Mouse (Mus musculus): Measurements from ENCODE around the gene Emd.
"Not testable (repeated sequence)": the region's sequence is repeated elsewhere in the genome, so short reads cannot be mapped to it uniquely, and the experiment has no call there.

Gene Emd

GRCm38 (mm10) chrX:74254153-74254887 lies at the start of gene Emd:
Gene Emd, plus strand, starts transcription at chrX:74254687.
- DNase-seq (ENCODE audit: low read depth, low spot score), result peak; percentile 61

DNA sequence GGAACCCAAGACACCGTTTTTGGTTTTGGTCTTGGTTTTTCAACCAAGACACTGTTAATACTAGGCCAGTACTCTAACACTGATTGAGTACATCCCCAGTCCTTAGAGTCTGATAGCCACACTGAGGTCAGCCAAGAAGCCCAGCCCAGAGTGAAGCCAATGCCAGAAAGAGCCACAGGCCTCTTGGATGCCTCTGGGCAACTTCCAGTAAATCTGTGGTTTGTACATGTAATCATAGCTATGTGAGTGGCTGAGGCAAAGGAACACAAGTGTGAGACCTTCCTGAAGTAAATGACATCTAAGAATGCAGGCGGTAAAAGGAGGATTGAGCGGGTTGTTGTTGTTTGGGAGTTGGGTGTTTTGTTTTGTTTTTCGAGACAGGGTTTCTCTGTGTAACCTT lies 36.0 kb upstream of the Emd start:
- no peak for DNase-seq (ENCODE audit: low read depth, low spot score)

GRCm38 (mm10) chrX:74219449-74219848 lies 35.0 kb upstream of the Emd start:
- DNase-seq (ENCODE audit: low read depth, low spot score), result no peak

DNA sequence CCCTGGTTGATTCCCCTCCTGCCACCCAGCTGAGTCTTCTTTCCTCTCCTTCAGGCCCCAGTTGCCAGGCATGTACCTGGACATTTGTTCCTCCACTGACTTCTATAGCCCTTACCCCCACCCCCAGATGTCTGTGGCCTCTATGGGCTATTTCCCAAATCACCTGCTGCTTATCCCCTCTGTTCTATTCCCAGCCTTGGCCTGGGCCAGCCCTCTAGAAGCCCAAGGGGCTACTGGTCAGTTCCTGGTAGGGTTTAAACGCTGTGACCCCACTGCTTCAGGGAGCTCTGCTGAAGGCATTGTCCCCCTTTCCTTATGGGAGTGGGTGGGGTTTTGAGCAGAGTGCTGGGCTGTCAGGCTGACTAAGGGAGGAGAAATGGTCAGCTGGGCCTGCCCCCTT lies 34.4 kb upstream of the Emd start:
- DNase-seq (ENCODE audit: low read depth, low spot score), result not testable (repeated sequence)

DNA sequence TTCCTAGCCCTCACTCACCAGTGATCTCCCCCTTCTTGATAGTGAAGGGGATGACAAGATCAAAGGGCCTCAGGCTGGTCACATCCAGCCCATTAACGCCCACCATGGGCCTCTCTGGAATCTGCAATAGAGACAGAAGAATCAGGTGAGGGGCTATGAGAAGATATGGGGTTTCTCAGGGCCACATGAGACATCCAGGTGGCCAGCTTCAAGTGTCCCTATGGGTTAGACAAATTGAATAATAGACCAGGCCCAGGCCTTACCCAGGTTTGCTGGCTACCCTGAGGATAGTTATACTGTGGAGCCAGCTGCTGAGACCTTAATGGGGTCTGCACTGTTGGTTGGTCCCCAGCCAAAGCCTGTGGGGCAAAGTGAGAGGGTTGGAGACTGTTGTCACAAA lies 24.4 kb upstream of the Emd start:
- DNase-seq (ENCODE audit: low read depth, low spot score), result no peak

DNA sequence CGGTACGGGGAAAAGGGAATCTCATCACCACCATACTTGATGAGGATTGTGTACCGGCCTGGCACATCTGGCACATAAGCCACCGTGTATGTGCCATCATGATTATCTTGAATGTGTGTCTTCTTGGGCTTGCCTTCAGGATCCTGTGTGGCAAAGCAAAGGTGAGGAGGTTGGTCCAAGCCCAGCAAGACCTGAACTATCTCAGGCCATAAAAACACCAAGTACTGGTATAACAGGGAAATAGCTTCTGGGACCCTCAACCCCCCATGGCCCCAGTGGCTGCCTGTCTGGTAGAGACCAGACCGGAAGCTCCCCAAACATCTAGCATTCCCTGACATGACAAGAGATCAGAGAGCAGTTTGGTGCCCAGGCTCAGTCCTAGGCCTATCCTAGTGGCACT lies 21.3 kb upstream of the Emd start:
- DNase-seq (ENCODE audit: low read depth, low spot score), result no peak

- no peak for DNase-seq (ENCODE audit: low read depth, low spot score)
Observed at GRCm38 (mm10) chrX:74240332-74240731, 14.2 kb upstream of the Emd start.

DNA sequence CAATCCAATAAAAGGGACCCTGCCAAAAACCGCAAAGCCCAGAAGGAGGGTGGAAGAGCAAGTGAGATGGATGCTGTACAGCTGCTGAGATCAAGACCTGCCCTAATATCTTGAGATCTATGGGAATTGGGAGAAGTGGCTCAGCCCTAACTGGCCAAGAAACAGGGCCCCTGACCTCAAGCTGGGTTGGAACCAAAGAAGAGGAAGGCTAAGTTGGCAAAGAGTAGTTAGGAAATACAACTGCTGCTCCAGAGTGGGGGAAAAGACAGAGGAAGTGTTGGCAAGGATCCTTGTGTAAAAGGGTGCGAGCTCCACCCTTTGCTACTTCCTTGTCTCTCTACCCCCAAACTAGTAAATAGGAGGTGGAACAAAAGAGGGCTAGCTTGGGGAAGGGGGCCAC lies 11.1 kb upstream of the Emd start:
- DNase-seq (ENCODE audit: low read depth, low spot score), result no peak

DNA sequence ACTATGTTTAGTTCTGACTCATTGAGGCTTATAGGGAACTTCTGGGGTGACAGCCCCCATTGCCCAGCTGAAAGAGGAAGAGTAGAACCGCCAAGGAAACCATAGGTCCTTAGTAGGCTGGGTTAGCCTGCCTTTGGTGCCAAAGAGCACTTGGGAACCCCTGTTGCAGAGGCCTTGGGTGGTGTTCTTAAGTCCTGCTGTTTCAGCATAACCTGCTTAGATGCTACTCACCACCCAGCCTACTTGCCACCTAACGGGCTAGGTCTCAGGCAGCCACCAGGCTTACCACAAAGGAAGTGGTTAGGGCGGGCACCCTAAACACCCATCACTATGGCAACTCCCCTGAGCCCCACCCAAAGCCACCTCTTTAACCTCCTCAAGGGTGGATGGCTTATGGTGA lies 10.7 kb upstream of the Emd start:
- no peak for DNase-seq (ENCODE audit: low read depth, low spot score)

DNA sequence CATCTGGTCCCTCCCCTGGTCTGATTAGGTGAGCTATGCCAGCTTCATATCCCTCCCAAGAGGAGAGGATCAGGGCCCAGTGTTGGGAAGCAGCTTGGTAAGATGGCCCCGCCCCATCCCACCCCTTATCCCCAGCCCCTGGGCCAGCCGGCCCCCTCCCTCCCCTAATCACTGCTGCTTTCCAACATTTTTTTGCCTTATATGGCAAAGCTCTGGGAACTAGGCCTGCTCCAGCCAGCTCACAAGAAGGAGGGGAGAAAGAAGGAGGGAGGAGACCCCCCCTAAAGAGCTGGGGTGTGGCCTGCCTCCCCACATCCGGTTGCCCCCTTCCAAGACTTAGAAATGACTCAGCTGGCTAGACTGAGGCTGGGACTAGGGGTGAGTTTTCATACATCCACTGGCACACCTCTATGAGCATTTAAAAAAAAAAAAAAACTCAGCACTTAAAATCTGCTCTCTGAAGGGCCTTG lies 9.8 kb upstream of the Emd start:
- no peak for DNase-seq (ENCODE audit: low read depth, low spot score)

DNA sequence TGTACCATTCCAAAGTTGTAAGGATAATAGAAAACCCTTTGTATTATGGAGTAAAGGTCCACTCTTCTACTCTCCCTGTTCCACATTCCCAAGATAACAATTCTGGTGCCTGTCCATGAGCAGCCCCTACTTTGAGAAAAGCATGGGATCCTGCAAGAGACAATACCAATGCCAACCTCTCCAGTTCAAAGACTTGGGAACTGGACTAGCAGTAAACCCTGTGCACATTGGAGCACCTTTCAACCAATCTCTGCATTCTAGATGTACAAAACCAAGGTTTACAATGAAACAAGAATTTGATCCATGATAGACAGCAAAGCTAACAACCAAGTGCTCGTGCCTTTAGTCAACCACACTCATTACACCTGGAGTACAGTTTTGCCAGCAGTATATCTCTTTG lies 9.4 kb upstream of the Emd start:
- DNase-seq (ENCODE audit: low read depth, low spot score), result no peak

GRCm38 (mm10) chrX:74245687-74246086 lies 8.8 kb upstream of the Emd start:
- DNase-seq (ENCODE audit: low read depth, low spot score), result no peak

DNA sequence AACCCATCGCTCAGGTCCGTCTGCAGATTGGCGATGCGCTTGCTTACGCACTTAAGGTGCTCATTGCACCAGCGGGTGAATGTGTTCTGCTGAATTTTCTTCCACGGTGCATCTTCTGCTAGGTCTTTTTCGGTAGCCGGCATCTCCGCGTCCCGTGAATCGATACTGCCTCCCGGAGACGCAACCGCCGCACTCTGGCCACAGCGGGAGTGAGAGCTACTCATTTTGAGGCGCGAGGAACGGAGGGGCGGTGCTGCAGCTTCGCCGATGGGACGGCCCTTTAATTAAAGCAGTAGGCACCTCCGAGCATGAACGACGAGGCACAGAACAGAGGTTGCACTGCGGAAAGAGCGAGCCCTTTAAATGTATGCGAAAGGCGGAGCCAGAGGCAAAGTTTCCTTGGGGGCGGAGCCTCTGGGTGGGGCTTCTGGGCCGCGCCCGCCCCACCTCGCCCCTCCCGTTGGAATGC lies 8.2 kb upstream of the Emd start:
- DNase-seq (ENCODE audit: low read depth, low spot score), result peak; percentile 64

DNA sequence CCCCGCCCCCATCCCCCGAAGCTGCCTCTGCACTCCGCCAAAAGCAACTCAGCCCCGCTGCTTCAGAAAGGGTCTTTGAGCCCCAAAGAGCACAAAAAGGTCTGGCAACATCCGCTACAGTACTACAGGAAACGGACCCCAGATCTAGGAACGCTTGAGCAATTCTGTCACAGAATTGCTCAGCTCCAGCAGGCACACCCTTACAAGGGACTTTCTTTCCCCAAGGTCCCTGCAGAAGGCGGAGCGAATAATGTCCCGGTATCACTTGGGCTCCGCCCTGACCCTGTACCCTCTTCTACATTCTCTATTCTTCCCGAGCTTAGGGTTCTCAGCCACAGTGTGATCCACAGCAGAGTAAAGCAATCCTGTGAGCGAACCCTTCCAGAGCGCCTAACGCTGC lies 7.8 kb upstream of the Emd start:
- no peak for DNase-seq (ENCODE audit: low read depth, low spot score)

DNA sequence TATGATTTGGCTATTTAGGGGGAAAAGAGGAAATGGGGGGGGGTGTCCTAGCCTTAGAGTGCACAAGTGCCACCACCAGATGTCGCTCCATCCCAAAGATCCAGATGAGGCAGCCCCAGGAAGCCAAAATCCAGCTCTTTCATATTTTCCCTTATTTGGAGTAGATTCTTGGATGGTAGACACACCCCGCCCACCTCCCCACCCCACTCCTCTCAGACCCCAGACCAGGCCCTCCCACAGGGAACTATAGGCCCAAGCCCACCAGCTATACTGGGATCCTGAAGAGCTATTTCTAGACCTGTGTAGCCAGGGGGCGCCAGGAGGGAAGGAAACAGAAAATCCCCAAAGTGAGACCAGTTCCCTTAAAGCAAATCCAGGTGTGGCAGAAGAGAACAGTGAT lies 5.8 kb upstream of the Emd start:
- DNase-seq (ENCODE audit: low read depth, low spot score), result no peak

DNA sequence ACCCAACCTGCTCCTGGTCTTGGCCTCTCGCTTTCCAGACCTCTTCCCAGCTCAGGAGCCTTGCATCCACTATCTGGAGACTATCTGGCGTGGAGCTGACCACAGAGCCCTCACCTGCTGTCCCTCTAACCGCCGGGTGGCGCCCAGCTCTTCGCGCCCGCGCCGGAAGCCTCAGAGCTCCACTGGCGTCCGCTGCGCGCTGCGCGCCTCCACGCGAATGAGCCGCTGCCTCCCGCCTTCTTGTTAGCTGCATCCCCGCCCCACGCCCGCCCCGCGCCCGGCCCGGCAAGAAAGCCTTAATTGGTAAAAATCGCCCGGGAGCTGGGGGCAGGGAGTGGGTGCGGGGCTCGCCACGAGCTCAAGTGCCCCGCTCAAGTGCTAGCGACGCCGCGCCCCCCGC lies 4.9 kb upstream of the Emd start, which contains the start of gene Flna:
Flna (minus strand) TSS at position 206 of the 400 bp plus-strand sequence.
- no peak for DNase-seq (ENCODE audit: low read depth, low spot score)

DNA sequence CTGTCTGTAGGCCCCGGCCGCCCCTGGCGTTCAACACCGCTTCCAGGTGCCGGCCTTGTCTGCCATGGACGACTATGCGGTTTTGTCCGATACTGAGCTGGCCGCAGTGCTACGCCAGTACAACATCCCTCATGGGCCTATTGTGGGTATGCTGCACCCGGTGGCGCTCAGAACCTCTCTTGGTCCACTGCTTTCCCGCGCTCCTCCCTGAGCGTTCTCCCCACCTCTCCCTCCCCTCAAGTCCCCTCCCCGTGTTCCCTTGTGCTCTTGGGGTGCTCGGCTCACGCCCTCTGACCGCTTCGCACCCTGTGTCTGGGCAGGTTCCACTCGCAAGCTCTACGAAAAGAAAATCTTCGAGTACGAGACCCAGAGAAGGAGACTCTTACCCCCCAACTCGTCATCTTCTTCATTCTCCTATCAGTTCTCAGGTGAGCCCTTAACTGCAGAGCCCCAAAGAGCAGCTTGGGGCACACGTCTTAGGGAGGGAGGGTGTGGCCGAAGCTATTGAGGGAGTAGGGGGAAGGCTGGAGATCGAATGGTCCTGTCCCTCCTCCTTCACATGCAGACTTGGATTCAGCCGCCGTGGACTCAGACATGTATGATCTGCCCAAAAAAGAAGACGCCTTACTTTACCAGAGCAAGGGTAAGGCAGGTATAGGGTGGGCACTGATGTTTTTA lies 540 bp downstream of the Emd start:
- no peak for DNase-seq (ENCODE audit: low read depth, low spot score)

- DNase-seq (ENCODE audit: low read depth, low spot score), result no peak
Observed at GRCm38 (mm10) chrX:74257746-74258145, 3.3 kb downstream of the Emd start.

GRCm38 (mm10) chrX:74269736-74270061 lies 15.2 kb downstream of the Emd start:
- no peak for DNase-seq (ENCODE audit: low read depth, low spot score)

DNA sequence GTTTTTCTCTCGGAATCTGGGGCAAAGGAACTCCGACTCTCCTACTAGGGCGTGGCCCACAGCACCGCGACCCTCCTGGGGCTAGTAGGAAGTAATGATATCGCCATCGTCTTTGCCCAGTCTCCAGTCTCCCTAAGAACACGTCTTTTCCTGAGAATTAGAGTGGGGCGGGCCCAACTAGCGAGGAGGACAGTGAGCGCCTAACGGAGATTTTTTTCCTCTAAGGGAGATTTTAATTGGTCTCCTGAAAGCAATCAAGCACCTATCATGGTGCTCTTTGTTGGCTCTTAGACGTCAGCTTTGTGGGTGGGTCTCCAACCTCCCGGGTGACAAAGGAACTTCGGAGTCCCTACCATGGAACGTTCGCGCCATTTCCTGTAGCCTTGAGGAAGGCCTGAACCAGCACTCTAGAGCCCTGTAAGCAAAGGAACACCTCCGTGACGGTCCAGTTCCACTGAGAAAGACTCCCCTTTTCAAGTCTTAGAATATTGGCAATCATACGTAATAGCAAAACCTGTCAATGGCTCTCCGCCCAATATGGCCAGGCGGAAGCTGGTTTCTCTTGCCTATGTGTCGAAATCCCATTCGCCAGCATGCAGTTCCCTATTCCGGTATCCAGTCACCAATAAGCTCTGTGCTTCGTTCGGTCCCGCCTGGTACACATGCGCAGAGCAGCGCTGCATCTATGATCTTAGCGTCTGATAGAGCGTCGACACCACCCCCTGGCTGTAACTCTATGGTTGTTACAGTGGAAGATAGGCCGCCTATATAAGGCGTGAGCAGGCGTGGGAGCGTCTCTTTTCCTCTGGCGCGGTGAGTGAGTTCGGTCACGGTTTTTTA lies 15.8 kb downstream of the Emd start, which contains the start of gene Rpl10:
Rpl10 (plus strand) TSS at position 751 of the 840 bp plus-strand sequence.
- peak; percentile 94 for DNase-seq (ENCODE audit: low read depth, low spot score)

DNA sequence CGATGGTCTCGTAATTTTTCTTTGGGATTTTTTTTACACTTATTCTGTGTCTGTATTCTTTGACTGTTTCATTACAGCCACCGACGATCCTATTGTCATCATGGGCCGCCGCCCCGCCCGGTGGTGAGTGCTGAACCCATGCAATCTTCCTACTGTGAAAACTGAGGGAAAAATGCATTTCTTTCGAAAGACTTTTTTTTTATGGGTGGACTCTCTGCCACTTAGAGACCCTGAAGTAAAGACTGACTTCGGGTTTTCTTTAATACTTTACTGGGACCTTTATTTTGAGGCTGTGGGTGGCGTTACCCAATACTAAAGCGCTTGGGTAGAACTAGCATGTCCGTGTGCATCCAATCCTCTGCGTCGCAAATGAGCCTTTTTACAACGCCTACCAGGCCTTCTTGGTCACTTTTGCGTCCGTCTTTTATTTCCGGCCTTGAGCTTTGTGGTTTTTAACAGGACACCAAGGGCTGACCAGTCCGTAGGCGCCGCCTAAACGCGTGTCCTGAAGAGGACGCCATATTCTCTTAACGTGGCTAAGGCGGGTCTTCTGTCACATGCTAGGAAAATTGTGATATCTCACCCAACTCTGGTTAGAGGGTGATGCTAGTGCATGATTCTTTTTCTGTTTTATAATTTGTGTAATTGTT lies 16.5 kb downstream of the Emd start:
- no peak for DNase-seq (ENCODE audit: low read depth, low spot score)

Measured in retina, adult 2 months (tissue).